Mouse (Mus musculus): ENCODE results near the gene Rps24.

GRCm38 (mm10) chr14:24526440-24526839, 39.5 kb downstream of the Rps24 start:
- TF ChIP-seq MAX (IDR thresholded peaks at IDR 0.05; ENCODE audit: low read depth) = no peak
- no peak for TF ChIP-seq TCF3 (IDR thresholded peaks at IDR 0.05; ENCODE audit: insufficient read length, low read depth)
- no peak for TF ChIP-seq USF1 (IDR thresholded peaks at IDR 0.05; ENCODE audit: low read depth)
- no peak for TF ChIP-seq MYOG (IDR thresholded peaks at IDR 0.05; ENCODE audit: control insufficient read depth in 1 of 3, insufficient read depth in 1 of 3, insufficient read length in 2 of 3, low read depth in 2 of 3)
- no peak for TF ChIP-seq POLR2A (IDR thresholded peaks at IDR 0.05; ENCODE audit: insufficient read length, low read depth)
- TF ChIP-seq E2F4 (IDR thresholded peaks at IDR 0.05; ENCODE audit: insufficient read depth) = no peak
- TF ChIP-seq MYOD1 (IDR thresholded peaks at IDR 0.05; ENCODE audit: control insufficient read depth in 1 of 3, insufficient read length in 2 of 3, low read depth in 2 of 3) = no peak
- no peak for TF ChIP-seq CEBPB (IDR thresholded peaks at IDR 0.05; ENCODE audit: insufficient read depth, poor library complexity, severe bottlenecking)
- no peak for TF ChIP-seq POLR2AphosphoS2 (IDR thresholded peaks at IDR 0.05; ENCODE audit: insufficient read length, low read depth)
- no peak for TF ChIP-seq TCF12 (IDR thresholded peaks at IDR 0.05; ENCODE audit: insufficient read depth, poor library complexity, severe bottlenecking)

Measured in myocyte (in vitro differentiated cells).